Mouse (Mus musculus): ENCODE data around the gene Nfyb.

Gene Nfyb

GRCm38 (mm10) chr10:82763840-82764631 is at the start of gene Nfyb:
Gene Nfyb, minus strand, starts transcription at chr10:82764144.
- Histone ChIP-seq H3K36me3 (ENCODE audit: control insufficient read depth, insufficient read depth, low read length, poor library complexity, severe bottlenecking) (peaks cover 6% of the 10 kb centered on the region), H3K27me3 (ENCODE audit: control insufficient read depth, insufficient read depth, low read length, poor library complexity, severe bottlenecking) (no peaks in the 10 kb centered on the region)
- peak; percentile 96 for DNase-seq (ENCODE audit: low read depth, low spot score)

- Histone ChIP-seq H3K36me3 (ENCODE audit: control insufficient read depth, insufficient read depth, low read length, poor library complexity, severe bottlenecking) (no peaks in the 10 kb centered on the region), H3K27me3 (ENCODE audit: control insufficient read depth, insufficient read depth, low read length, poor library complexity, severe bottlenecking) (no peaks in the 10 kb centered on the region; the same call in 1 of the 2 replicates)
- peak; percentile 86 for DNase-seq (ENCODE audit: low read depth, low spot score)
These were observed 48.0 kb upstream of the Nfyb start for GRCm38 (mm10) chr10:82811855-82812431.

- DNase-seq (ENCODE audit: low read depth, low spot score) = no peak
- Histone ChIP-seq H3K36me3 (ENCODE audit: control insufficient read depth, insufficient read depth, low read length, poor library complexity, severe bottlenecking) (no peaks in the 10 kb centered on the region), H3K27me3 (ENCODE audit: control insufficient read depth, insufficient read depth, low read length, poor library complexity, severe bottlenecking) (no peaks in the 10 kb centered on the region; the same call in 1 of the 2 replicates)
These were observed 45.4 kb upstream of the Nfyb start for GRCm38 (mm10) chr10:82809352-82809751.

- Histone ChIP-seq H3K36me3 (ENCODE audit: control insufficient read depth, insufficient read depth, low read length, poor library complexity, severe bottlenecking) (no peaks in the 10 kb centered on the region), H3K27me3 (ENCODE audit: control insufficient read depth, insufficient read depth, low read length, poor library complexity, severe bottlenecking) (no peaks in the 10 kb centered on the region; the same call in 1 of the 2 replicates)
- DNase-seq (ENCODE audit: low read depth, low spot score) = no peak
These were observed 44.9 kb upstream of the Nfyb start for GRCm38 (mm10) chr10:82808891-82809290.

GRCm38 (mm10) chr10:82808155-82808554 is 44.2 kb upstream of the Nfyb start:
- Histone ChIP-seq H3K36me3 (ENCODE audit: control insufficient read depth, insufficient read depth, low read length, poor library complexity, severe bottlenecking) (no peaks in the 10 kb centered on the region), H3K27me3 (ENCODE audit: control insufficient read depth, insufficient read depth, low read length, poor library complexity, severe bottlenecking) (no peaks in the 10 kb centered on the region; the same call in 1 of the 2 replicates)
- DNase-seq (ENCODE audit: low read depth, low spot score) = no peak

- no peak for DNase-seq (ENCODE audit: low read depth, low spot score)
- Histone ChIP-seq H3K27me3 (ENCODE audit: control insufficient read depth, insufficient read depth, low read length, poor library complexity, severe bottlenecking) (no peaks in the 10 kb centered on the region; the same call in 1 of the 2 replicates), H3K36me3 (ENCODE audit: control insufficient read depth, insufficient read depth, low read length, poor library complexity, severe bottlenecking) (no peaks in the 10 kb centered on the region)
These were observed 43.3 kb upstream of the Nfyb start for GRCm38 (mm10) chr10:82807238-82807637.

- H3K27me3 ChIP-seq (ENCODE audit: control insufficient read depth, insufficient read depth, low read length, poor library complexity, severe bottlenecking) = no peaks in the 10 kb centered on the region; the same call in 1 of the 2 replicates
These were observed 42.5 kb upstream of the Nfyb start for GRCm38 (mm10) chr10:82806414-82806813.

GRCm38 (mm10) chr10:82805111-82805510 is 41.2 kb upstream of the Nfyb start:
- no peaks in the 10 kb centered on the region for H3K36me3 ChIP-seq (ENCODE audit: control insufficient read depth, insufficient read depth, low read length, poor library complexity, severe bottlenecking)

More at GRCm38 (mm10) chr10:82806414-82806813, 42.5 kb upstream of the Nfyb start:
- H3K36me3 ChIP-seq (ENCODE audit: control insufficient read depth, insufficient read depth, low read length, poor library complexity, severe bottlenecking) = no peaks in the 10 kb centered on the region
- no peak for DNase-seq (ENCODE audit: low read depth, low spot score)

GRCm38 (mm10) chr10:82804396-82804795 is 40.5 kb upstream of the Nfyb start:
- DNase-seq (ENCODE audit: low read depth, low spot score) = no peak

More at GRCm38 (mm10) chr10:82805111-82805510, 41.2 kb upstream of the Nfyb start:
- no peaks in the 10 kb centered on the region; the same call in 1 of the 2 replicates for H3K27me3 ChIP-seq (ENCODE audit: control insufficient read depth, insufficient read depth, low read length, poor library complexity, severe bottlenecking)
- no peak for DNase-seq (ENCODE audit: low read depth, low spot score)

GRCm38 (mm10) chr10:82800094-82800493 is 36.1 kb upstream of the Nfyb start:
- H3K36me3 ChIP-seq (ENCODE audit: control insufficient read depth, insufficient read depth, low read length, poor library complexity, severe bottlenecking) = no peaks in the 10 kb centered on the region
- DNase-seq (ENCODE audit: low read depth, low spot score) = no peak

More at GRCm38 (mm10) chr10:82804396-82804795, 40.5 kb upstream of the Nfyb start:
- Histone ChIP-seq H3K27me3 (ENCODE audit: control insufficient read depth, insufficient read depth, low read length, poor library complexity, severe bottlenecking) (no peaks in the 10 kb centered on the region; the same call in 1 of the 2 replicates), H3K36me3 (ENCODE audit: control insufficient read depth, insufficient read depth, low read length, poor library complexity, severe bottlenecking) (no peaks in the 10 kb centered on the region)

GRCm38 (mm10) chr10:82798312-82798933 is 34.5 kb upstream of the Nfyb start:
- Histone ChIP-seq H3K36me3 (ENCODE audit: control insufficient read depth, insufficient read depth, low read length, poor library complexity, severe bottlenecking) (no peaks in the 10 kb centered on the region), H3K27me3 (ENCODE audit: control insufficient read depth, insufficient read depth, low read length, poor library complexity, severe bottlenecking) (no peaks in the 10 kb centered on the region)
- peak; percentile 66 for DNase-seq (ENCODE audit: low read depth, low spot score)

More at GRCm38 (mm10) chr10:82800094-82800493, 36.1 kb upstream of the Nfyb start:
- H3K27me3 ChIP-seq (ENCODE audit: control insufficient read depth, insufficient read depth, low read length, poor library complexity, severe bottlenecking) = no peaks in the 10 kb centered on the region

- Histone ChIP-seq H3K27me3 (ENCODE audit: control insufficient read depth, insufficient read depth, low read length, poor library complexity, severe bottlenecking) (no peaks in the 10 kb centered on the region), H3K36me3 (ENCODE audit: control insufficient read depth, insufficient read depth, low read length, poor library complexity, severe bottlenecking) (no peaks in the 10 kb centered on the region)
- peak; percentile 47 for DNase-seq (ENCODE audit: low read depth, low spot score)
These were observed 33.2 kb upstream of the Nfyb start for GRCm38 (mm10) chr10:82797119-82797491.

GRCm38 (mm10) chr10:82796471-82797118 is 32.7 kb upstream of the Nfyb start:
- H3K27me3 ChIP-seq (ENCODE audit: control insufficient read depth, insufficient read depth, low read length, poor library complexity, severe bottlenecking) = no peaks in the 10 kb centered on the region
- peak; percentile 31 for DNase-seq (ENCODE audit: low read depth, low spot score)
- H3K36me3 ChIP-seq (ENCODE audit: control insufficient read depth, insufficient read depth, low read length, poor library complexity, severe bottlenecking) = no peaks in the 10 kb centered on the region

GRCm38 (mm10) chr10:82795767-82796166 is 31.8 kb upstream of the Nfyb start:
- no peak for DNase-seq (ENCODE audit: low read depth, low spot score)
- no peaks in the 10 kb centered on the region for H3K27me3 ChIP-seq (ENCODE audit: control insufficient read depth, insufficient read depth, low read length, poor library complexity, severe bottlenecking)
- no peaks in the 10 kb centered on the region for H3K36me3 ChIP-seq (ENCODE audit: control insufficient read depth, insufficient read depth, low read length, poor library complexity, severe bottlenecking)
